Mouse (Mus musculus): Measurements from ENCODE around the gene Bbs10. TPM values are rescaled to one million over a fixed set of nuclear protein-coding genes. Genes with fewer than 3 reads are reported as not detected.

Bbs10 gene
- polyA plus RNA-seq, 1 experiment from 2014 or later = 6.9 TPM

GRCm38 (mm10) chr10:111334902-111335301 lies 36.4 kb downstream of the Bbs10 start:
- H3K27ac ChIP-seq = no peak overlapping the region
- no peak overlapping the region for H3K4me3 ChIP-seq (replicated peaks)
- peaks cover 10% of the 10 kb centered on the region for H3K4me1 ChIP-seq
- no peaks in the 10 kb centered on the region for H3K36me3 ChIP-seq
- H3K4me2 ChIP-seq = no peak overlapping the region
- WGBS = 92% methylated on average over 2 of the region's 2 CpGs
- no peaks in the 10 kb centered on the region for H3K27me3 ChIP-seq
- H3K9me3 ChIP-seq (replicated peaks) = no peaks in the 10 kb centered on the region
- no peak overlapping the region for H3K9ac ChIP-seq
- no peak for ATAC-seq (replicated peaks; ENCODE audit: low FRiP score)

GRCm38 (mm10) chr10:111335517-111336352 lies 37.3 kb downstream of the Bbs10 start:
- WGBS = 17% methylated on average over 29 of the region's 29 CpGs
- H3K36me3 ChIP-seq = no peaks in the 10 kb centered on the region
- H3K4me2 ChIP-seq = peak overlapping the region; percentile 56
- no peak for ATAC-seq (replicated peaks; ENCODE audit: low FRiP score)
- peaks cover 10% of the 10 kb centered on the region for H3K4me1 ChIP-seq
- peak overlapping the region; percentile 21 for H3K4me3 ChIP-seq (replicated peaks)
- H3K27ac ChIP-seq = no peak overlapping the region
- peak overlapping the region; percentile 29; the same call in 1 of the 2 replicates for H3K9ac ChIP-seq
- H3K9me3 ChIP-seq (replicated peaks) = no peaks in the 10 kb centered on the region
- no peaks in the 10 kb centered on the region for H3K27me3 ChIP-seq

GRCm38 (mm10) chr10:111336353-111336713 lies 37.9 kb downstream of the Bbs10 start:
- Histone ChIP-seq H3K27me3 (no peaks in the 10 kb centered on the region), H3K4me2 (peak overlapping the region; percentile 56), H3K9ac (peak overlapping the region; percentile 29; the same call in 1 of the 2 replicates), H3K27ac (no peak overlapping the region), H3K36me3 (no peaks in the 10 kb centered on the region), H3K4me1 (peaks cover 10% of the 10 kb centered on the region), H3K4me3 (replicated peaks) (peak overlapping the region; percentile 21), H3K9me3 (replicated peaks) (no peaks in the 10 kb centered on the region)
- WGBS = 12% methylated on average over 10 of the region's 10 CpGs
- ATAC-seq (replicated peaks; ENCODE audit: low FRiP score) = no peak

GRCm38 (mm10) chr10:111339296-111339695 lies 40.8 kb downstream of the Bbs10 start:
- no peak for ATAC-seq (replicated peaks; ENCODE audit: low FRiP score)
- H3K27me3 ChIP-seq = no peaks in the 10 kb centered on the region
- WGBS = 60% methylated on average over 11 of the region's 11 CpGs

GRCm38 (mm10) chr10:111341761-111342160 lies 43.3 kb downstream of the Bbs10 start:
- 85% methylated on average over 7 of the region's 7 CpGs for WGBS
- Histone ChIP-seq H3K4me3 (replicated peaks) (no peak overlapping the region), H3K4me2 (no peak overlapping the region), H3K9me3 (replicated peaks) (no peaks in the 10 kb centered on the region), H3K9ac (no peak overlapping the region), H3K27ac (no peak overlapping the region), H3K36me3 (no peaks in the 10 kb centered on the region), H3K4me1 (no peaks in the 10 kb centered on the region), H3K27me3 (no peaks in the 10 kb centered on the region)
- ATAC-seq (replicated peaks; ENCODE audit: low FRiP score) = no peak

More at GRCm38 (mm10) chr10:111339296-111339695, 40.8 kb downstream of the Bbs10 start:
- no peaks in the 10 kb centered on the region for H3K36me3 ChIP-seq
- no peak overlapping the region for H3K9ac ChIP-seq
- peaks cover 10% of the 10 kb centered on the region for H3K4me1 ChIP-seq
- H3K27ac ChIP-seq = no peak overlapping the region
- H3K4me2 ChIP-seq = no peak overlapping the region
- no peaks in the 10 kb centered on the region for H3K9me3 ChIP-seq (replicated peaks)
- no peak overlapping the region for H3K4me3 ChIP-seq (replicated peaks)

- no peak overlapping the region for H3K4me3 ChIP-seq (replicated peaks)
- 90% methylated on average over 5 of the region's 5 CpGs for WGBS
- H3K9ac ChIP-seq = no peak overlapping the region
- H3K27me3 ChIP-seq = no peaks in the 10 kb centered on the region
- no peaks in the 10 kb centered on the region for H3K9me3 ChIP-seq (replicated peaks)
- H3K4me2 ChIP-seq = no peak overlapping the region
- H3K4me1 ChIP-seq = no peaks in the 10 kb centered on the region
- H3K36me3 ChIP-seq = no peaks in the 10 kb centered on the region
- ATAC-seq (replicated peaks; ENCODE audit: low FRiP score) = no peak
- no peak overlapping the region for H3K27ac ChIP-seq
Measured at GRCm38 (mm10) chr10:111343555-111343954, 45.1 kb downstream of the Bbs10 start.

GRCm38 (mm10) chr10:111348263-111348662 lies 49.8 kb downstream of the Bbs10 start:
- H3K27me3 ChIP-seq = no peaks in the 10 kb centered on the region
- no peak overlapping the region for H3K27ac ChIP-seq
- no peak overlapping the region for H3K9ac ChIP-seq
- WGBS = 19% methylated on average over 2 of the region's 2 CpGs
- no peak overlapping the region for H3K4me2 ChIP-seq
- H3K4me3 ChIP-seq (replicated peaks) = no peak overlapping the region
- no peaks in the 10 kb centered on the region for H3K4me1 ChIP-seq
- no peaks in the 10 kb centered on the region for H3K36me3 ChIP-seq
- H3K9me3 ChIP-seq (replicated peaks) = no peaks in the 10 kb centered on the region
- ATAC-seq (replicated peaks; ENCODE audit: low FRiP score) = no peak

Other genes starting within 250 kb of the Bbs10 start
- 9.0 and 9.6 TPM in 2 replicates for gene Osbpl8, start 133.9 kb upstream of the Bbs10 start, polyA plus RNA-seq (2015; fragmentation: Nextera tagmentation; extraction: Ambion mirVana)
- 249 and 270 TPM in 2 replicates for gene Nap1l1, start 174.5 kb downstream of the Bbs10 start, polyA plus RNA-seq (2015; fragmentation: Nextera tagmentation; extraction: Ambion mirVana)
- gene Phlda1, start 207.6 kb downstream of the Bbs10 start, polyA plus RNA-seq (2015; fragmentation: Nextera tagmentation; extraction: Ambion mirVana) = 38.2 and 38.6 TPM in 2 replicates